Mouse (Mus musculus) E14TG2a.4 (cell line): ENCODE data around the gene Rnf144b.

Experiments used
- CTCF ChIP-seq: conservative IDR thresholded peaks from 2 replicates; pipeline ENCODE4 v1.5.1; 2014; ENCODE audit warnings: low read length
- NANOG ChIP-seq: IDR thresholded peaks from 2 replicates; pipeline ENCODE4 v1.6.1; 2014; ENCODE audit warnings: borderline replicate concordance, low read length, mixed read lengths

DNA sequence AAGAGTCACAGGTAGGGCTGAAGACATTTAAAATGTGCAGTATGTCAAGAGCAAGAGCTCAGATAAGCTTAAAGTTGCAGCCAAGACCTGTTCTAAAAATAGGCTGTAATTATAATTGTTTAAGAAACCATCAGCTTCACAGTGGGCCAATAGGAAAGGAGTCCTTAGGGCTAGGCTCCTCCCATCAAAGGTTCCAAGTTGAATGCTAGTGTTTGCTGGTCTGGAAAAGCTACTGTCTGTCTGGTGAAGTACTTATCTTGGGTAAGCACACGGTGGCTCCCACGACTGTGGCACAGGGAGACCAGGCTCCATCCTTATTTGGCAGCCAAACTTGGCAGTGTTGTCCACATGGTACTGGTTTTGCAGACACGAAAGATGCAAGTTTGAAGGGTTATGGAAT is 9.5 kb upstream of the Rnf144b start:
- TF ChIP-seq CTCF, result no peak
- TF ChIP-seq NANOG, result no peak
